Mouse (Mus musculus): ENCODE measurements around the gene Tex2. TPM values are rescaled to one million over a fixed set of nuclear protein-coding genes. Genes with fewer than 3 reads are reported as not detected.
"Not testable (repeated sequence)": the region's sequence is repeated elsewhere in the genome, so short reads cannot be mapped to it uniquely, and the experiment has no call there.

The Tex2 gene
- 10 to 100 TPM; 40.1 to 42.1 TPM for total RNA-seq (2021)

- intact Hi-C loops (cut with DNase I) = loop anchor here (5.0 to 10.0 kb wide), 2 partner anchors 91 to 338 kb away; partner anchors contain the start of genes Smarcd2 and Tcam1
Observed at GRCm38 (mm10) chr11:106612961-106613637, at the start of gene Tex2. Gene Tex2, minus strand, starts transcription at chr11:106613423.

GRCm38 (mm10) chr11:106662634-106663407 lies 49.6 kb upstream of the Tex2 start:
- no peak for DNase-seq
- intact Hi-C loops (cut with DNase I) = no loop called here

More at GRCm38 (mm10) chr11:106612961-106613637, at the start of gene Tex2:
- DNase-seq = peak; percentile 95

- DNase-seq = peak in 1 of 2 experiments; percentile 41
- intact Hi-C loops (cut with DNase I) = loop anchor here (1.0 kb wide), 2 partner anchors 14 to 49 kb away; no protein-coding TSS in a partner anchor
Observed at GRCm38 (mm10) chr11:106660453-106661081, 47.3 kb upstream of the Tex2 start.

GRCm38 (mm10) chr11:106659598-106660295 lies 46.5 kb upstream of the Tex2 start:
- intact Hi-C loops (cut with DNase I) = loop anchor here (1.0 kb wide), 1 partner anchor 50 kb away; no protein-coding TSS in a partner anchor
- DNase-seq = peak; percentile 73 to 81

GRCm38 (mm10) chr11:106658051-106658880 lies 45.0 kb upstream of the Tex2 start:
- intact Hi-C loops (cut with DNase I) = no loop called here
- DNase-seq = peak; percentile 84

- intact Hi-C loops (cut with DNase I); DNase-seq: not testable (repeated sequence)
Observed at GRCm38 (mm10) chr11:106656896-106657498, 43.8 kb upstream of the Tex2 start.

GRCm38 (mm10) chr11:106648347-106648746 lies 35.1 kb upstream of the Tex2 start:
- DNase-seq = peak; percentile 83 to 87
- intact Hi-C loops (cut with DNase I) = loop anchor here (1.0 to 5.0 kb wide), 2 partner anchors 34 to 94 kb away; no protein-coding TSS in a partner anchor

GRCm38 (mm10) chr11:106642966-106643637 lies 29.9 kb upstream of the Tex2 start:
- DNase-seq = no peak
- intact Hi-C loops (cut with DNase I) = no loop called here

GRCm38 (mm10) chr11:106641580-106641979 lies 28.4 kb upstream of the Tex2 start:
- DNase-seq = no peak
- intact Hi-C loops (cut with DNase I) = no loop called here

GRCm38 (mm10) chr11:106640059-106640458 lies 26.8 kb upstream of the Tex2 start:
- no peak for DNase-seq
- intact Hi-C loops (cut with DNase I) = no loop called here

GRCm38 (mm10) chr11:106639356-106639692 lies 26.1 kb upstream of the Tex2 start:
- intact Hi-C loops (cut with DNase I) = no loop called here
- no peak for DNase-seq

- DNase-seq = no peak
- intact Hi-C loops (cut with DNase I) = no loop called here
Observed at GRCm38 (mm10) chr11:106638551-106639355, 25.5 kb upstream of the Tex2 start.

- intact Hi-C loops (cut with DNase I) = no loop called here
- no peak for DNase-seq
Observed at GRCm38 (mm10) chr11:106637754-106638153, 24.5 kb upstream of the Tex2 start.

GRCm38 (mm10) chr11:106635946-106636345 lies 22.7 kb upstream of the Tex2 start:
- intact Hi-C loops (cut with DNase I) = no loop called here
- DNase-seq = no peak

GRCm38 (mm10) chr11:106634175-106634574 lies 21.0 kb upstream of the Tex2 start:
- intact Hi-C loops (cut with DNase I); DNase-seq: not testable (repeated sequence)

- DNase-seq = no peak
- intact Hi-C loops (cut with DNase I) = no loop called here
Observed at GRCm38 (mm10) chr11:106633456-106633855, 20.2 kb upstream of the Tex2 start.

GRCm38 (mm10) chr11:106627692-106628091 lies 14.5 kb upstream of the Tex2 start:
- DNase-seq = peak; percentile 60 to 77
- intact Hi-C loops (cut with DNase I) = loop anchor here (1.0 kb wide), 2 partner anchors 114 to 209 kb away; no protein-coding TSS in a partner anchor

GRCm38 (mm10) chr11:106625577-106625976 lies 12.4 kb upstream of the Tex2 start:
- DNase-seq = no peak
- intact Hi-C loops (cut with DNase I) = no loop called here
